ENCODE assay signal across 15 mouse cellular contexts in the genomic region with DNA sequence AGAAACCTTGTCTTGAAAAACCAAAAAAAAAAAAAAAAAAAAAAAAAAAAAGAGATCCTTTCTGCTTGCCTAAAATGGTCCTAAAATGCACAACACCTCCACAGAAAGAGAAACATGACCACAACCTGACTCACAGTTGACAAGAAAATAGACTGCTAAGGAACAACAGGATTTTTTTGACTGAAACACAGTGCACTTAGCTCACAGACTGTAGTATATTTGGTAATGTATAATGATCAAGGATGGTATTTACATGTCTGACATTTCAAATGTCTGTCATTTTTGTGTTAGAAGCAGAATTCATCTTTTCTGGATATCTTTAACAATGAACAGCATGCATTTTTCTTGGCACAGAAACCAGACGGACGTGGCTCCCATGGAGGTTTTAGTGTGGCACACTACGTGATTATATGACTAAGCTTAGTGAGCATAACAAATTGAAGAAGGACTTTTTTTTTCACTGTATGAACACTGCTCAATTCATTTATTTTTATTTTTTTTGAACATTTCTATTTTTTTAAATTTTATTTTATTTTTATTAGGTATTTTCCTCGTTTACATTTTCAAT.
"Had no signal": no experiment of that assay in that cellular context is flagged by ENCODE, and none has a peak within 500 bp of the region (broad histone marks: within the 10 kb centered on the region; RNA-seq: fewer than 3 reads in every experiment).

No protein-coding gene starts in this region.

- ATAC-seq: liver, embryonic 12.5 days had no signal

- H3K36me3 ChIP-seq: limb, embryonic 12.5 days; limb, embryonic 15.5 days; liver, embryonic 12.5 days; liver, embryonic 15.5 days; lung, embryonic 15.5 days had no signal

- H3K27me3 ChIP-seq: limb, embryonic 12.5 days; limb, embryonic 15.5 days; liver, embryonic 12.5 days; liver, embryonic 15.5 days; lung, embryonic 15.5 days had no signal

- H3K4me1 ChIP-seq: limb, embryonic 12.5 days; limb, embryonic 15.5 days; liver, embryonic 12.5 days; liver, embryonic 15.5 days; lung, embryonic 15.5 days had no signal

- H3K27ac ChIP-seq: limb, embryonic 12.5 days; limb, embryonic 15.5 days; liver, embryonic 12.5 days; liver, embryonic 15.5 days; lung, embryonic 15.5 days had no signal

- DNase-seq: kidney, postnatal 14 days; kidney, postnatal 4 days; left cerebral cortex, postnatal 4 days; lung, adult 18-20 months; lung, postnatal 14 days; lung, postnatal 4 days; midbrain, embryonic 14.5 days; thymus, adult 18-20 months; thymus, postnatal 36 days had no signal

- H3K4me2 ChIP-seq: limb, embryonic 12.5 days; limb, embryonic 15.5 days; liver, embryonic 12.5 days; liver, embryonic 15.5 days; lung, embryonic 15.5 days; midbrain, embryonic 11.5 days had no signal

- H3K4me3 ChIP-seq: limb, embryonic 12.5 days; limb, embryonic 15.5 days; liver, embryonic 12.5 days; liver, embryonic 15.5 days; lung, embryonic 15.5 days had no signal

- H3K9ac ChIP-seq: limb, embryonic 12.5 days; limb, embryonic 15.5 days; liver, embryonic 12.5 days; liver, embryonic 15.5 days; lung, embryonic 15.5 days had no signal

- H3K9me3 ChIP-seq: limb, embryonic 12.5 days; limb, embryonic 15.5 days; liver, embryonic 12.5 days; liver, embryonic 15.5 days; lung, embryonic 15.5 days had no signal
